Mouse (Mus musculus): ENCODE data around the gene Lrrn2.

DNA sequence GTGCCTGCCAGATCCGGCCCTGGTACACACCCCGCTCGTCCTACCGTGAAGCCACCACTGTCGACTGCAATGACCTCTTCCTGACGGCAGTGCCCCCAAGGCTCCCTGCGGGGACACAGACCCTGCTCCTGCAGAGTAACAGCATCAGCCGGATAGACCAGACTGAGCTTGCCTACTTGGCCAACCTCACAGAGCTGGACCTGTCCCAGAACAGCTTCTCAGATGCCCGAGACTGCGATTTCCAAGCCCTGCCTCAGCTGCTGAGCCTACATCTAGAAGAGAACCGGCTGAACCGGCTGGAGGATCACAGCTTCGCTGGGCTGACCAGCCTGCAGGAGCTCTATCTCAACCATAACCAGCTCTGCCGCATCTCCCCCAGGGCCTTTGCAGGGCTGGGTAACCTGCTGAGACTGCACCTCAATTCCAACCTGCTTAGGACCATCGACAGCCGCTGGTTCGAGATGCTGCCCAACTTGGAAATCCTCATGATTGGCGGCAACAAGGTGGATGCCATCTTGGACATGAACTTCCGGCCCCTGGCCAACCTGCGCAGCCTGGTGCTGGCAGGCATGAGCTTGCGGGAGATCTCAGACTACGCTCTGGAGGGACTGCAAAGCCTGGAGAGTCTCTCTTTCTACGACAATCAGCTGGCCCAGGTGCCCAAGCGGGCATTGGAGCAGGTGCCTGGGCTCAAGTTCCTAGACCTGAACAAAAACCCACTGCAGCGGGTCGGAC is 57.4 kb downstream of the Lrrn2 start:
- TF ChIP-seq CTCF (IDR thresholded peaks at IDR 0.05; ENCODE audit: low read depth, low read length) (no peak), POLR2A (IDR thresholded peaks at IDR 0.05; ENCODE audit: borderline replicate concordance, low read depth, low read length) (no peak)
